Mouse (Mus musculus): ENCODE measurements around the gene Gm4969. TPM values are rescaled to one million over a fixed set of nuclear protein-coding genes. Genes with fewer than 3 reads are reported as not detected.

The Gm4969 gene
- total and polyA plus RNA-seq, 3 experiments = not detected

DNA sequence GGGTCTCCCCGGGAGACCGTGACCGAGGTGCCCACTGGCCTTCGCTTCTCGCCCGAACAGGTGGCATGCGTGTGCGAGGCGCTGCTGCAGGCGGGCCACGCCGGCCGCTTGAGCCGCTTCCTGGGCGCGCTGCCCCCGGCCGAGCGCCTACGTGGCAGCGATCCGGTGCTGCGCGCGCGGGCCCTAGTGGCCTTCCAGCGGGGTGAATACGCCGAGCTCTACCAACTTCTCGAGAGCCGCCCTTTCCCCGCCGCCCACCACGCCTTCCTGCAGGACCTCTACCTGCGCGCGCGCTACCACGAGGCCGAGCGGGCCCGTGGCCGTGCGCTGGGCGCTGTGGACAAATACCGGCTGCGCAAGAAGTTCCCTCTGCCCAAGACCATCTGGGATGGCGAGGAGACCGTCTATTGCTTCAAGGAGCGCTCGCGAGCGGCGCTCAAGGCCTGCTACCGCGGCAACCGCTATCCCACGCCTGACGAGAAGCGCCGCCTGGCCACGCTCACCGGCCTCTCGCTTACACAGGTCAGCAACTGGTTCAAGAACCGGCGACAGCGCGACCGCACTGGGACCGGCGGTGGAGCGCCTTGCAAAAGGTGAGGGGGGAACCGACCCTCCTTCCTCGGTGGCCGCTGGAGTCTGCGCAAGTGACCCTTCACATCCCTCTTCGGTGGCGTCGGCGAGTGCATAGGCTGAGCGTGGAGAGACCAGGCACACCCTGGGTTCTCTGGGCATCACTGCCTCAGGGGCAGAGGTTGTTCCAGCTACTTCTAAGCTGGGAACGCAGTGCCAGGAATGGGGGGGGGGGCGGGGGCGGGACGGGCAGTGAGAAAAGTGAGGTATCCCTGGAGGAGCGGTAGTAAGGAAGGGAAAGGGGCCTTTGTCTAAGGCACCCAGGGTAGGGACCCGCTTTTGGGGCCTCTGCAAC lies 23.1 kb downstream of the Gm4969 start:
- peaks cover 0 to 9% of the 10 kb centered on the region in 2 experiments; a peak in 3 of 4 replicates for H3K4me1 ChIP-seq (ENCODE audit: control insufficient read depth in 1 of 2, insufficient read depth in 2 of 2, low read length in 2 of 2)
- H3K9ac ChIP-seq (ENCODE audit: control insufficient read depth, low read depth, low read length, poor library complexity, severe bottlenecking) = peak overlapping the region; percentile 94
- TF ChIP-seq HCFC1 (IDR thresholded peaks at IDR 0.05; ENCODE audit: low read depth, low read length) (no peak), ZKSCAN1 (IDR thresholded peaks at IDR 0.05; ENCODE audit: low read depth, low read length) (no peak), TCF12 (IDR thresholded peaks at IDR 0.05; ENCODE audit: low read depth, low read length) (0 out of 2 replicates have a peak, but pooled peaks have one; percentile 2), BHLHE40 (IDR thresholded peaks at IDR 0.05; ENCODE audit: borderline replicate concordance, low read depth, low read length) (no peak), CHD1 (IDR thresholded peaks at IDR 0.05; ENCODE audit: low read depth, low read length) (no peak), POLR2A (IDR thresholded peaks at IDR 0.05; ENCODE audit: control insufficient read depth in 1 of 2, insufficient read depth in 1 of 2, low read depth in 1 of 2, low read length in 2 of 2, poor library complexity in 1 of 2) (peak in 1 of 2 experiments; percentile 51; a peak in 1 of 4 replicates), EP300 (IDR thresholded peaks at IDR 0.05; ENCODE audit: low read depth in 1 of 2, low read length in 2 of 2) (no peak), ZNF384 (IDR thresholded peaks at IDR 0.05; ENCODE audit: low read depth, low read length) (no peak), NRF1 (IDR thresholded peaks at IDR 0.05; ENCODE audit: insufficient read depth, low read depth, low read length, poor library complexity, severe bottlenecking) (peak; percentile 59; the same call in 1 of the 2 replicates), NELFE (IDR thresholded peaks at IDR 0.05; ENCODE audit: low read depth, low read length) (peak; percentile 40; the same call in 1 of the 2 replicates), UBTF (IDR thresholded peaks at IDR 0.05; ENCODE audit: borderline replicate concordance, insufficient read depth, low read depth, low read length) (no peak), POLR2AphosphoS5 (IDR thresholded peaks at IDR 0.05; ENCODE audit: borderline replicate concordance, low read depth, low read length) (no peak), KAT2A (conservative IDR thresholded peaks at IDR 0.05; ENCODE audit: low read depth, low read length) (no peak), JUND (IDR thresholded peaks at IDR 0.05; ENCODE audit: low read depth, low read length) (no peak), USF1 (IDR thresholded peaks at IDR 0.05; ENCODE audit: low read depth, low read length) (no peak), ELF1 (IDR thresholded peaks at IDR 0.05; ENCODE audit: low read depth, low read length) (no peak), RAD21 (IDR thresholded peaks at IDR 0.05; ENCODE audit: low read depth, low read length) (no peak), SMC3 (IDR thresholded peaks at IDR 0.05; ENCODE audit: low read depth, low read length) (no peak), CTCF (IDR thresholded peaks at IDR 0.05 in 2 of 3, conservative IDR thresholded peaks at IDR 0.05 in 1 of 3; ENCODE audit: control insufficient read depth in 1 of 3, insufficient read depth in 1 of 3, low read depth in 2 of 3, low read length in 3 of 3, poor library complexity in 1 of 3, severe bottlenecking in 1 of 3) (no peak), POLR2AphosphoS2 (IDR thresholded peaks at IDR 0.05; ENCODE audit: low read length) (no peak), MYB (IDR thresholded peaks at IDR 0.05; ENCODE audit: low read depth, low read length) (no peak), TBP (IDR thresholded peaks at IDR 0.05; ENCODE audit: low read depth, low read length) (no peak), MXI1 (IDR thresholded peaks at IDR 0.05; ENCODE audit: low read depth, low read length) (peak; percentile 47), GABPA (IDR thresholded peaks at IDR 0.05; ENCODE audit: low read depth, low read length) (no peak)
- H3K27me3 ChIP-seq (ENCODE audit: control insufficient read depth in 1 of 2, insufficient read depth in 2 of 2, low read length in 2 of 2) = no peaks in the 10 kb centered on the region
- no peaks in the 10 kb centered on the region for H3K36me3 ChIP-seq (ENCODE audit: control insufficient read depth in 1 of 2, insufficient read depth in 2 of 2, low read length in 2 of 2)
- peak overlapping the region; percentile 57 for H3K27ac ChIP-seq (ENCODE audit: control insufficient read depth, low read depth, low read length)
- peak; percentile 69 for DNase-seq (ENCODE audit: low read depth, low spot score)
- H3K79me2 ChIP-seq (ENCODE audit: control insufficient read depth, insufficient read depth, low read length, poor library complexity) = peaks cover 8% of the 10 kb centered on the region; the same call in 1 of the 2 replicates
- H3K9me3 ChIP-seq (replicated peaks; ENCODE audit: insufficient read depth, low read length) = no peaks in the 10 kb centered on the region
- H3K4me3 ChIP-seq (ENCODE audit: control insufficient read depth in 1 of 2, insufficient read depth in 1 of 2, low read depth in 2 of 2, low read length in 2 of 2) = peak overlapping the region; percentile 56 to 72
